Mouse (Mus musculus): ENCODE data around the gene Trpv2. TPM values are rescaled to one million over a fixed set of nuclear protein-coding genes. Genes with fewer than 3 reads are reported as not detected.
"Not testable (repeated sequence)": the region's sequence is repeated elsewhere in the genome, so short reads cannot be mapped to it uniquely, and the experiment has no call there.

Trpv2 gene
- total RNA-seq, 2 experiments from 2014 or later: 2.0 TPM

GRCm38 (mm10) chr11:62648591-62649391 lies 74.5 kb downstream of the Trpv2 start, which contains the start of gene Mmgt2:
Gene Mmgt2 (plus strand): TSS chr11:62648664.
- peak; percentile 99 for DNase-seq

GRCm38 (mm10) chr11:62649803-62650202 lies 75.5 kb downstream of the Trpv2 start:
- DNase-seq: not testable (repeated sequence)

Other genes starting within 250 kb of the Trpv2 start
- gene Pigl, start 116.0 kb upstream of the Trpv2 start, total RNA-seq (2021): 1 to 10 TPM; 2.9 to 3.7 TPM
- gene Ncor1, start 115.9 kb upstream of the Trpv2 start, total RNA-seq (2021): 100 to 1,000 TPM; 132 to 145 TPM
- 10 to 100 TPM; 14.0 to 21.9 TPM for gene Cenpv, start 35.2 kb upstream of the Trpv2 start, total RNA-seq (2021)
- gene Ubb, start 23.3 kb upstream of the Trpv2 start, total RNA-seq (2021): 1,000 to 10,000 TPM; 1,047 to 1,133 TPM
- 10 to 100 TPM; 14.5 to 19.1 TPM for gene Lrrc75a, start 74.0 kb downstream of the Trpv2 start, total RNA-seq (2021)
- 10 to 100 TPM; 12.6 to 12.8 TPM for gene Mmgt2, start 74.2 kb downstream of the Trpv2 start, total RNA-seq (2021)
- 1 to 10 TPM; 2.3 to 3.4 TPM for gene Zfp287, start 157.4 kb downstream of the Trpv2 start, total RNA-seq (2021)
- not detected for gene Gm10428, start 178.6 kb downstream of the Trpv2 start, total RNA-seq (2021)
- gene Zfp286, start 215.0 kb downstream of the Trpv2 start, total RNA-seq (2021): 1 to 10 TPM; 1.3 to 3.5 TPM
- 10 to 100 TPM; 23.1 to 24.2 TPM for gene Trim16, start 245.7 kb downstream of the Trpv2 start, total RNA-seq (2021)

All from gastrocnemius, postnatal 10 days (tissue).